Mouse (Mus musculus) E14TG2a.4 (cell line): ENCODE measurements around the gene Hebp1.

Experiments
- CTCF ChIP-seq: conservative IDR thresholded peaks from 2 replicates; pipeline ENCODE4 v1.5.1; 2014; ENCODE audit warnings: low read length
- NANOG ChIP-seq: IDR thresholded peaks from 2 replicates; pipeline ENCODE4 v1.6.1; 2014; ENCODE audit warnings: borderline replicate concordance, low read length, mixed read lengths
- POU5F1 ChIP-seq: IDR thresholded peaks from 2 replicates; pipeline ENCODE4 v1.6.1; 2014; ENCODE audit warnings: low read length, borderline replicate concordance

DNA sequence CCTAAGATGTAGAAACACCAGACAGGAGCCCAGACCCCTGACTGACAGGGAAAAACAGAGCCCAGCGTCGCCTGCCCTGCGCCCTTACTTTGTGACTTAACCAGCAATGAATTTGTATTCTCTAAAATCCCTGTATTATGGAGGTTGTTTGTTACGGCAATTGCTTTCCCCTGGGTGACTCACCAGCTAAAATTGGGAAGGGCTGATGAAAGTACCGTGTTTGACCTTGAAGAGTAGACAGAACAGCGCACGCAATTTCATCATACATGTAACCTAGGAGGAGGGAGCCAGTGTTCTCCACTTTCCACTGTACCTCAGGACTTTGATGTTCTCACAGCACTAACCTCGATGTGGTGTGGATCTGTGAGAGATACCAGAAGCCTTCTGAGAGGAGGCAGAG is 4.8 kb downstream of the Hebp1 start:
- TF ChIP-seq NANOG = no peak
- TF ChIP-seq CTCF = no peak
- no peak for TF ChIP-seq POU5F1
